Mouse (Mus musculus) spleen, adult 2 months (tissue): ENCODE measurements around the gene Yipf1. TPM values are rescaled to one million over a fixed set of nuclear protein-coding genes. Genes with fewer than 3 reads are reported as not detected.
"Not testable (repeated sequence)": the region's sequence is repeated elsewhere in the genome, so short reads cannot be mapped to it uniquely, and the experiment has no call there.

ENCODE experiments used
- DNase-seq, 2 experiments: peaks; one replicate each; pipeline versions ENCODE4 v3.0.0 to v3.0.0-alpha.2; 2012 to 2021; ENCODE audit warnings: low spot score in 2 of 2, low read depth in 1 of 2
- H3K27ac ChIP-seq: fragments of 200-500 bp; 2 replicates; pipeline ENCODE4 v1.5.1; 2012; ENCODE audit warnings: low read length, inconsistent platforms; ENCODE audit not compliant: insufficient read depth
- H3K27me3 ChIP-seq: fragments of 200-500 bp; 2 replicates; pipeline ENCODE4 v1.6.1; 2012; ENCODE audit warnings: mild to moderate bottlenecking, moderate library complexity, low read length, inconsistent platforms; ENCODE audit not compliant: control insufficient read depth, insufficient read depth
- H3K36me3 ChIP-seq: fragments of 200-500 bp; 2 replicates; pipeline ENCODE4 v1.6.1; 2012; ENCODE audit warnings: mild to moderate bottlenecking, low read length, inconsistent platforms; ENCODE audit not compliant: control insufficient read depth, insufficient read depth
- H3K4me1 ChIP-seq: fragments of 200-500 bp; 2 replicates; pipeline ENCODE4 v1.6.1; 2011; ENCODE audit warnings: inconsistent platforms; ENCODE audit not compliant: control insufficient read depth, insufficient read depth, insufficient read length
- H3K4me3 ChIP-seq: fragments of 200-500 bp; 2 replicates; pipeline ENCODE4 v1.5.1; 2011; ENCODE audit warnings: mild to moderate bottlenecking, inconsistent platforms; ENCODE audit not compliant: insufficient read depth, insufficient read length; ENCODE audit errors: extremely low read depth
- CTCF ChIP-seq: fragments of 200-500 bp; IDR thresholded peaks from 2 replicates; pipeline ENCODE4 v1.5.1; 2011; ENCODE audit warnings: mild to moderate bottlenecking, inconsistent platforms; ENCODE audit not compliant: insufficient read depth, insufficient read length, insufficient replicate concordance; ENCODE audit errors: extremely low read depth
- POLR2A ChIP-seq: fragments of 200-500 bp; IDR thresholded peaks from 2 replicates; pipeline ENCODE4 v1.6.1; 2011; ENCODE audit warnings: low read depth, low read length, inconsistent platforms
- WGBS: fragments of 180-500 bp; shearing (Covaris S2); methylation state at CpG from one replicate; pipeline ENCODE4 v1.1.7; 2018; 5-methylcytosine and 5-hydroxymethylcytosine counted together
- polyA plus RNA-seq: library from polyadenylated mRNA; depleted of rRNA; stranded (reverse); fragments of >200 nt; gene quantifications from 2 replicates; pipeline ENCODE4 v1.2.3, GENCODE M21; 2012

Gene Yipf1
- polyA plus RNA-seq, 1 experiment: 21.4 TPM

DNA sequence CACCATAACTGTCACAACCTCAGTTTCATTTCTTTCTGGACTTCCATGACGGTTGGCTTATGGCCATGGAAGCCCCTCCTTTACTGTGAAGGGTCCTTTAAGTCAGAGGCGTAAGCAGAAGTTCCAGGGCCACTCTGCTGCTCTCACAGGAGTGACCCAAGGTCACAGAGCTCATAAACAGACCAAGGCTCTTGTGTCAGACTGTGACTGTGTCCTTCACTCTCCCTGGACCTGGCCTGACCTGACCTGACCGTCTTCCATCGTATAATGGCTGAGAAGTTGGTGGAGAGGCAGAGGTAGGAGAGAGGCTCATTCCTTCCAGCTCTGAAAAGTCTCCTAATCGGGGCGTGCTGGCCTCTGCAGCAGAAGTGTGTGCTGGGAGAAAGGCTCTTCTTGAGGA lies 33.1 kb downstream of the Yipf1 start:
- Histone ChIP-seq H3K4me1 (no peaks in the 10 kb centered on the region), H3K4me3 (no peak overlapping the region), H3K27ac (no peak overlapping the region), H3K27me3 (no peaks in the 10 kb centered on the region), H3K36me3 (peaks cover 12% of the 10 kb centered on the region; the same call in 1 of the 2 replicates)
- DNase-seq: no peak
- no peak for TF ChIP-seq POLR2A
- TF ChIP-seq CTCF: no peak
- 78% methylated on average over 6 of the region's 6 CpGs for WGBS

DNA sequence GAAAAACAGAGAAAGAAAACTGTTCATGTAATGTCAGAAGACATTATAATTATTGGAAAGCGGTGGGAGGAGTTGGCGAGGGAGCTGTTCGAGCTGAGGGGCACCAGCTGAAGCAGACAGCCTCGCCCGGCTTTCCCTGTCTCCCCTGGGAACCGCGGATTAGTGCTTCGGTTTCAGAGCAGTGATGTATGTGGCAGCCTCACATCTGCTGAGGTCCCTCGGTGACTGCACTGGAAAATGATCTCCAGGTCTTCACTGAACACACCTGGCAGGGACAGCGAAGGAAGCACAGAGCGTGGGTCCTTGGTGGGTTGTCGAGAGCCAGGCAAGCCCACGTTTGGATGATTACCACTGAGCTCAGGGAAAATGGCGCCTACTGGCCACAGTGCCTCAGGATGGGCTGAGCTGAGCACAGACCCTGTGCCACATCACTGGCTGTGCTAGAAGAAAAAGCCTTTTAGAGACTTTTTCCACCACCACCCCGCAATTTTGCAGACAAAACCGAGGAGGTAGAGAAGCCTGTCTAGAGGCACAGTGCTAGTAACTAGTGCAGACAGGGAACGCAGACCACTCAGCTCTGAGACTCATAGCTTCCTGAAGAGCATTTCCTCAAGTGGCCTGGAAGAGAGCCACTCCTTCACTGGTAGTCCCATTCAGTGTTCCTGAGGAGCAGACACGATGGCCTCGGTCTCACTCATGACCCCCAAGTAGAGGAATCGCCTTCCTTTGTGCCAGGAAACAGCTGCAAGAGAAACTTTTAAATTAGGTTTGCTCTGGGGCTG lies 34.6 kb downstream of the Yipf1 start:
- Histone ChIP-seq H3K36me3 (peaks cover 17% of the 10 kb centered on the region), H3K27me3 (no peaks in the 10 kb centered on the region), H3K27ac (no peak overlapping the region), H3K4me1 (no peaks in the 10 kb centered on the region), H3K4me3 (no peak overlapping the region)
- 56% methylated on average over 20 of the region's 20 CpGs for WGBS
- TF ChIP-seq POLR2A (no peak), CTCF (no peak)
- no peak for DNase-seq

DNA sequence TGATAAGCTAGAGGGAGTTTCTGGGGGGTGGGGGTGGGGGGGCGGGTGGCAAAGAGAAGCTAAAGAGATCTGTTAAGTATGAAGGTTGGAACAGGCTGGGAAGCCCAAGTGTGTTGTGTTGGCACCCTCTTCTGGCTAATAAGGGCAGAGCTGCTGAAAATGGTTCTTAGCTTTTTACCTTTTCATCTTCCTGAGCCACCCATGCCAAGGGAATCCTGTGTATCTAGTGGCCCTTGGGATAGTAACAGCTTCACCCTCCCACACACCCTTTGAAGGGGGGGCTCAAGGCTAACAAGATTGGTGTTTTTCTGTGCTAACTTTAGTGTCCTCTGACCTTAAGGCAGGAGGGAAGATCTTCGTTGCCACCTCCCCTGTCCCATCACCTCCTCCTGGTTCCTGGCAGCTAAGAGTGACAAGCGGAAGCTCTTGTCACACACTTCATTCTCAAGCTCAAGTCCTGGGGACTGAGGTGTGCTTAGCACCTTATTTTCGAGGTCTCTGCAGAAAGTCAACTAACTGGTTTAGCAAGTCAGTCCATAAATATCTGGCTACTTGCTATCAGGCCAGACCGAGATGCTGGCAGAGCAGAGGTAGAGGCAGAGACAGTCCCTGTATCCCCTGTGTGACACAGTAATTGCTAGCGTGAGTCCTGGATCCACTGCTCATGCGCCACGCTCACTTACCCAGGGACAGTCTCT lies 35.3 kb downstream of the Yipf1 start:
- 85% methylated on average over 8 of the region's 8 CpGs for WGBS
- H3K27ac ChIP-seq: no peak overlapping the region
- peak in 1 of 2 experiments; percentile 17 for DNase-seq
- H3K4me3 ChIP-seq: no peak overlapping the region
- peaks cover 18% of the 10 kb centered on the region for H3K36me3 ChIP-seq
- H3K27me3 ChIP-seq: no peaks in the 10 kb centered on the region
- no peaks in the 10 kb centered on the region for H3K4me1 ChIP-seq
- TF ChIP-seq POLR2A: no peak
- peak; percentile 70; the same call in 1 of the 2 replicates for TF ChIP-seq CTCF

DNA sequence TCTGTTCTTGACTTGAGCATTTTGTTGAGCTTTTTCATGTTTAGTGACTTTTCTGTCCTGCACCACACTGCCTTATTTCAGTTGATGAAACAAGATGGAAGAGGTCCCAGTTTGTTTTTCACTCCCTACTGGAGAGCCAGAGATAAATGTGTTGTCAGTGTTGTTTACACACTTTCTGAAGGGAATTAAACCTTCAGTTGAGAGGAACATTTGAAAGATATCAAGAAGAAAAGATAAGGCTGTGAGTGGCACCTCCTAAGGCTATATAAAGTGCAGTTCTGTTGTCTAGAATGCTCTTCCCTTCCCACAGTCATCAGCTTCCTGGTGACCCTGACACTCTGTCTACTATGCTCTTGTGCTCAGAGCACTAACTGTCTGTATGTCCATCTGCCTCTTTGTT lies 37.2 kb downstream of the Yipf1 start:
- no peak overlapping the region for H3K27ac ChIP-seq
- DNase-seq: no peak
- no peaks in the 10 kb centered on the region for H3K4me1 ChIP-seq
- no peaks in the 10 kb centered on the region for H3K27me3 ChIP-seq
- H3K4me3 ChIP-seq: no peak overlapping the region
- TF ChIP-seq POLR2A (no peak), CTCF (no peak)
- H3K36me3 ChIP-seq: peaks cover 14% of the 10 kb centered on the region

DNA sequence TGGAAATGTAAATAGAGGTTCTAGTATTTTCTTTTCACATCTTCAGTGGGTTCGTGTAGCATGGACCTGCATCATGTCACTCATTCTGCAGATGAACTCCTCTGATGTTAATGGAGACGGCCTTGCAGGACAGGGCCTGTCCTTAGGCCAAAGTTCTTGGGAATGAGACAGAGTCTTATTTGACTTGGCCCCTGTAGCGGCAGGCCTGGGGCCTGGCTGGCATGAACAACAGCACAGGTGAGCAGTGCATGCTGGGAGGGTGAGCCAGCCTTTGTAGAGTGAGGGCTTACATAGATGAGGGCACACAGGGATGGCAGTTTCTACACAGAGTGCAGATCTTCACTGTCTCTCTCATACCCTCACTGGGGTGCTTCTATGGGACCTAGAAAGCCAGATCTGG lies 39.4 kb downstream of the Yipf1 start:
- no peak overlapping the region for H3K27ac ChIP-seq
- H3K27me3 ChIP-seq: no peaks in the 10 kb centered on the region
- no peak overlapping the region for H3K4me3 ChIP-seq
- no peak for DNase-seq
- H3K4me1 ChIP-seq: no peaks in the 10 kb centered on the region
- TF ChIP-seq POLR2A (no peak), CTCF (no peak)
- 97% methylated on average over 3 of the region's 3 CpGs for WGBS
- peaks cover 18% of the 10 kb centered on the region for H3K36me3 ChIP-seq

DNA sequence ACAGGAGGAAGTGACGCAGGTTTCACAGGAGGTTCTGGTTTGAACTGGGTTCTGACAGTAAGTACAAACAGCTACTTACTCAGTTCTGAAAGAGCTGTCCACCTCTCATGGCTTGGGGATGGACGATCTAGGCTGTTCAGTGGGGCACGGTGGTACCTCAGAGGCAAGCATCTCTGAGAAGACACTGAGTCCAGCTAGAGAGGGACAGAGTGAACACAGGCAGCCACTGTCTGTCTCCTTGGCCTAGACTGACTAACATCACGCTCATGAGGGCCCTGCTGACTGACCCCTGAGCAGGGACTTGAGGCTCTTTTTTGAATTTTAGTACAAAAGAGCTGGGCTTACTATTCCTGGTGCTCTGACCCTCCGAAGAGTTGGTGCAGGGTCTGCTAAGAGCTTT lies 40.0 kb downstream of the Yipf1 start:
- Histone ChIP-seq H3K4me3 (no peak overlapping the region), H3K27me3 (no peaks in the 10 kb centered on the region), H3K4me1 (no peaks in the 10 kb centered on the region), H3K27ac (no peak overlapping the region), H3K36me3 (peaks cover 18% of the 10 kb centered on the region)
- no peak for TF ChIP-seq CTCF
- TF ChIP-seq POLR2A: no peak
- no peak for DNase-seq
- 91% methylated on average over 5 of the region's 5 CpGs for WGBS

DNA sequence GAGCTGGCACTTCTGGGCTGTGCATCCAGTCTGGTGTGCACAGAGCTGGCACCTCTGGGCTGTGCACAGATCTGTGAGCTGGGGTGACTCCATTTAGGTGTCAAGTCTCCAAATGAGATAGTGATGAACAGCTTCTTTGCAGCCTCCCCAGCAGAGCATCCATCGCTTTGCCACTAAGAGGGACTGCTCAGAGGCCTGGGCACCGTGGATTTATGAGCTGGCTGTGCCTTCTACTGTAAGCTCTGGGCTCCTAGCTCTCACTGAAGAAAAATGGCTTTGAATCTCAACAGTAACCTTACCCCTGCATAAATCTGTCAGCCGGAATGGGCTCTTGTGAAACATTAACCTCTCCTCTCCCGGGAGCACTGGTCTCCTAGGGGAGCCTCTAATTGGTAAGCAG lies 40.4 kb downstream of the Yipf1 start:
- H3K36me3 ChIP-seq: peaks cover 18% of the 10 kb centered on the region
- no peaks in the 10 kb centered on the region for H3K27me3 ChIP-seq
- no peaks in the 10 kb centered on the region for H3K4me1 ChIP-seq
- whole genome bisulfite sequencing: 55% methylated on average over 4 of the region's 4 CpGs
- TF ChIP-seq POLR2A: no peak
- no peak overlapping the region for H3K27ac ChIP-seq
- no peak for DNase-seq
- no peak overlapping the region for H3K4me3 ChIP-seq

DNA sequence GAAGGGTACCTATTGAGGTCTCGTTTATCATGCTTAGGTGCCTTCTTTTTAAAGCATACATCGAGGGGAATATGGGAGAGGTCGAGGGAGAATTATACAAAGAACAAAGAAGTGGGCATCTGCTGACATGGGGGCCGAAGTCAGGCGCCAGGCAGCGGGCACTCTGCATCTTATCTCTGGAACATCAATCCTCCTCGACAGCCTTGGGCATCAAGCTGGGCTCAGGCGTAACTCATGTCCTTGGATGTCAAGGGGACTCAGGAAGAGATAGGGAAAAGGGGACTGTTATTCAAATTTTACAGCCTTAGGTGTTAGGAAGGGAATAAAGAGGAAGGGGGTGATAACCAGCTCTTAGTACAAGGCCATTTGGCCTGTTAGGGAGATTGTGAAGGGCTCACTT lies 43.0 kb downstream of the Yipf1 start:
- 84% methylated on average over 8 of the region's 8 CpGs for WGBS
- peaks cover 13% of the 10 kb centered on the region for H3K36me3 ChIP-seq
- H3K27ac ChIP-seq, H3K4me3 ChIP-seq, H3K4me1 ChIP-seq, DNase-seq, H3K27me3 ChIP-seq: not testable (repeated sequence)
